In genomic region chr15:6353901-6354300, GRCm38 (mm10) we compare ENCODE assay signal across 24 mouse cellular contexts. TPM values are rescaled to one million over a fixed set of nuclear protein-coding genes. Genes with fewer than 3 reads are reported as not detected.
DNase-seq lines count a peak whose midpoint lies in the region; ATAC-seq and TF ChIP-seq lines count a peak whose summit lies in the region.
"Had no signal": no experiment of that assay in that cellular context is flagged by ENCODE, and none has a peak within 500 bp of the region (broad histone marks: within the 10 kb centered on the region; RNA-seq: fewer than 3 reads in every experiment).

No protein-coding gene starts in this region.

- no peaks in the 10 kb centered on the region for H3K27me3 ChIP-seq in kidney, adult 2 months (replicated peaks; ENCODE audit: control insufficient read depth, insufficient read depth, low read length)
- H3K27me3 ChIP-seq in midbrain, embryonic 11.5 days (ENCODE audit: control insufficient read depth, insufficient read depth, low read length): no peaks in the 10 kb centered on the region
- H3K27me3 ChIP-seq: embryonic facial prominence, embryonic 12.5 days; embryonic facial prominence, embryonic 15.5 days; heart, embryonic 13.5 days had no signal

- H3K4me1 ChIP-seq in kidney, adult 2 months (ENCODE audit: control insufficient read depth, insufficient read depth, low read length): no peaks in the 10 kb centered on the region; the same call in 1 of the 2 replicates
- H3K4me1 ChIP-seq in midbrain, embryonic 11.5 days (ENCODE audit: control insufficient read depth, insufficient read depth, low read length): no peaks in the 10 kb centered on the region
- H3K4me1 ChIP-seq: embryonic facial prominence, embryonic 12.5 days; embryonic facial prominence, embryonic 15.5 days; heart, embryonic 10.5 days; heart, embryonic 13.5 days had no signal

- TF ChIP-seq CTCF in kidney, adult 2 months (conservative IDR thresholded peaks at IDR 0.05; ENCODE audit: insufficient read depth, insufficient read length, low read depth, low read length): no peak

- no peak overlapping the region for H3K9ac ChIP-seq in midbrain, embryonic 11.5 days (ENCODE audit: low read length)
- H3K9ac ChIP-seq: embryonic facial prominence, embryonic 12.5 days; embryonic facial prominence, embryonic 15.5 days; forebrain, postnatal 0 days; heart, embryonic 13.5 days; hindbrain, embryonic 14.5 days had no signal

- no peak overlapping the region for H3K4me3 ChIP-seq in kidney, adult 2 months (ENCODE audit: insufficient read depth, low read depth, low read length)
- no peak overlapping the region for H3K4me3 ChIP-seq in midbrain, embryonic 11.5 days (ENCODE audit: low read depth, low read length)
- H3K4me3 ChIP-seq: embryonic facial prominence, embryonic 12.5 days; embryonic facial prominence, embryonic 15.5 days; heart, adult 2 months; heart, embryonic 10.5 days; heart, embryonic 13.5 days had no signal

- no peak for ATAC-seq in midbrain, embryonic 11.5 days (ENCODE audit: low FRiP score)
- ATAC-seq: CD4-positive, CD25-positive, alpha-beta regulatory T cell, adult 4 months; forebrain, embryonic 14.5 days; forebrain, postnatal 0 days had no signal

- peak; percentile 72 for DNase-seq in kidney, adult 2 months
- no peak for DNase-seq in kidney, postnatal 4 days
- peak; percentile 23 for DNase-seq in kidney, postnatal 10 days
- peak; percentile 72 to 78 for DNase-seq in kidney, postnatal 25 days
- no peak for DNase-seq in midbrain, embryonic 11.5 days (ENCODE audit: low spot score, missing footprints)
- DNase-seq in spleen, postnatal 14 days (ENCODE audit: low spot score in 2 of 2): no peak
- DNase-seq: adrenal gland, adult 2 months; adrenal gland, postnatal 14 days; cerebellum, adult 11 months; cerebellum, adult 2 months; cerebellum, adult 9-11 months; cerebellum, postnatal 25 days; forebrain, postnatal 0 days; gastrocnemius, postnatal 25 days; heart, adult 2 months; heart, postnatal 14 days; heart, postnatal 4 days had no signal

- no peaks in the 10 kb centered on the region for H3K9me3 ChIP-seq in midbrain, embryonic 11.5 days (ENCODE audit: control insufficient read depth, low read length)
- H3K9me3 ChIP-seq: embryonic facial prominence, embryonic 12.5 days; embryonic facial prominence, embryonic 15.5 days; heart, embryonic 10.5 days; heart, embryonic 13.5 days had no signal

- no peaks in the 10 kb centered on the region for H3K36me3 ChIP-seq in kidney, adult 2 months (ENCODE audit: control insufficient read depth, insufficient read depth, low read length)
- H3K36me3 ChIP-seq in midbrain, embryonic 11.5 days (ENCODE audit: control insufficient read depth, insufficient read depth, low read length): no peaks in the 10 kb centered on the region
- H3K36me3 ChIP-seq: embryonic facial prominence, embryonic 12.5 days; embryonic facial prominence, embryonic 15.5 days; heart, embryonic 10.5 days; heart, embryonic 13.5 days had no signal

- no peak for TF ChIP-seq POLR2A in kidney, adult 2 months (IDR thresholded peaks at IDR 0.05; ENCODE audit: low read depth, low read length)

- no peak overlapping the region for H3K27ac ChIP-seq in kidney, adult 2 months (ENCODE audit: insufficient read depth, low read depth, low read length)
- H3K27ac ChIP-seq in midbrain, embryonic 11.5 days (ENCODE audit: low read depth, low read length): no peak overlapping the region
- H3K27ac ChIP-seq: embryonic facial prominence, embryonic 12.5 days; embryonic facial prominence, embryonic 15.5 days; heart, adult 2 months; heart, embryonic 10.5 days; heart, embryonic 13.5 days; hindbrain, embryonic 14.5 days had no signal

- WGBS in kidney, adult 2 months: 57% methylated on average over 3 of the region's 3 CpGs
- 88% methylated on average over 3 of the region's 3 CpGs for WGBS in midbrain, embryonic 11.5 days

- H3K4me2 ChIP-seq in midbrain, embryonic 11.5 days: no peak overlapping the region
- H3K4me2 ChIP-seq: embryonic facial prominence, embryonic 12.5 days; embryonic facial prominence, embryonic 15.5 days; heart, embryonic 13.5 days; hindbrain, embryonic 14.5 days had no signal

RNA-seq across cellular contexts. Expression of gene Dab2, which starts 54.3 kb away (rescaled TPM):
- 247 and 281 TPM in 2 replicates for polyA plus RNA-seq in kidney, adult 2 months (2012; rRNA removed)
- 62.1 and 85.2 TPM in 2 replicates for polyA plus RNA-seq in midbrain, embryonic 11.5 days (2014; fragmentation: Nextera tagmentation; extraction: Ambion mirVana)
- polyA plus RNA-seq: CD4-positive, CD25-positive, alpha-beta regulatory T cell, adult 4 months had no signal

Comparison
In these comparisons a context has a peak if more than half of its experiments do, and no peak if none do; other contexts are left out.
1. DNase-seq: peak in kidney, adult 2 months (single experiment), kidney, postnatal 10 days (single experiment) and kidney, postnatal 25 days (2 of 2); none in kidney, postnatal 4 days (0 of 2), midbrain, embryonic 11.5 days (single experiment) and spleen, postnatal 14 days (0 of 2).